Mouse (Mus musculus) heart, postnatal 4 days (tissue): ENCODE measurements around the gene Tbrg1. TPM values are rescaled to one million over a fixed set of nuclear protein-coding genes. Genes with fewer than 3 reads are reported as not detected.

Experiments
- DNase-seq: peaks from one replicate; pipeline ENCODE4 v3.0.0; 2021
- total RNA-seq, 2 experiments: library from RNA; stranded (reverse); gene quantifications; 2 replicates each; pipeline ENCODE4 v1.2.3; 2021

The Tbrg1 gene
- total RNA-seq, 2 experiments from 2014 or later: 60.8 to 61.8 TPM

DNA sequence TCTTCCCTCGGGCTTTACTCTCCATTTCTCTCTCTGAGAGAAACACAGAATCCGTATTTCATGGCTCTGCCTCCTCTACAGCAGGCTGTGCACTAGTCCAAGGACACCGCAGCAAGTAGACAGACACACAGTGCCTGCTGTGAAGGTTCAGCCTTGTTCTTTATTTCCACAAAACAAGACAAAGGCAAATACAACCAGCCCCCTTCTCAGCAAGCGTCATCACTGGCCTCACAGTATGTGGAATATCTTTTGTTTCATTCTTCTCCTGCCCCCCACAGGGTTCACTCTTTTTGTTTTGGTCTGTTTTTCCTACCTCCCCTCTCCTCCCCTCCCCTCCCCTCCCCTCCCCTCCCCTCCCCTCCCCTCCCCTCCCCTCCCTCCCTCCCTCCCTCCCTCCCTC lies 28.5 kb downstream of the Tbrg1 start:
- no peak for DNase-seq

DNA sequence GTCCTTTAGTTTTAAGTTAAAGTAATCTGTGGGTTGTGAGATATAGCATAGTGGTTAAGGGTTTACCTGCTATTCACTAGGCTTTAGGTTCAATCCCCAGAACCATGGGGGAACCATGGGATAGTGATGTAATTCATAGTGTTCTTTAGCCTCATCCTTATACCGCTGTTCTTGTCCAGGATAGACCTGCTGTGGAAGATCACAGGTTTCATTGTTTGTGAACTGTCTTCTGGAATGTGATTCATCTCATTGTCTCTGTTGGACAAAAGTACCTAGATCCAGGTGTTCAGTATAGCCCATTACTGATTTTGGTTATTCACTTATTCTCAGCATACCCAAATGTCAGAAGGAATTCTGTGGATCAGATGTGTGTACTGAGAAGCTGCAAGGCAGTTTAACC lies 29.8 kb downstream of the Tbrg1 start:
- DNase-seq: no peak

GRCm38 (mm10) chr9:37626103-37626567 lies 31.0 kb downstream of the Tbrg1 start:
- peak; percentile 29 for DNase-seq

GRCm38 (mm10) chr9:37625641-37626040 lies 31.5 kb downstream of the Tbrg1 start:
- DNase-seq: peak; percentile 29

DNA sequence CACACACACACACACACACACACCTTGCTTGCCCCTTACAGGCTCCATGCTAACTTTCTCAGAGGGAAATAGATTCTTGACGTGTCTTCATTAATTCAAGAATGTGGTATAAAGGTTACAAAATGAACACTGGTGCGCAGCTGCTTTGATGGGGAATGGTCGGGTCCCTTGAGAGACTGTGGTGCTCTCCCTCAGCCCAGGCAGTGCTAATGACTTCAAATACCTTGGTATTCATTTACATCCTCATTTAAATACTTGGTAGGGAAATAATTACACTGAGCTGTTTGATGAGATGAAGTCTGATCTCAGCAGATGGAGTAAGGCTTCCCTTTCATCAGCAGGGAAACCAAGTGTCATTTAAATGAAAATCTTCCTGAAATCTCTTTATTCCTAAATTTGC lies 32.0 kb downstream of the Tbrg1 start:
- DNase-seq: no peak

- DNase-seq: no peak
Observed at GRCm38 (mm10) chr9:37624502-37624901, 32.6 kb downstream of the Tbrg1 start.

DNA sequence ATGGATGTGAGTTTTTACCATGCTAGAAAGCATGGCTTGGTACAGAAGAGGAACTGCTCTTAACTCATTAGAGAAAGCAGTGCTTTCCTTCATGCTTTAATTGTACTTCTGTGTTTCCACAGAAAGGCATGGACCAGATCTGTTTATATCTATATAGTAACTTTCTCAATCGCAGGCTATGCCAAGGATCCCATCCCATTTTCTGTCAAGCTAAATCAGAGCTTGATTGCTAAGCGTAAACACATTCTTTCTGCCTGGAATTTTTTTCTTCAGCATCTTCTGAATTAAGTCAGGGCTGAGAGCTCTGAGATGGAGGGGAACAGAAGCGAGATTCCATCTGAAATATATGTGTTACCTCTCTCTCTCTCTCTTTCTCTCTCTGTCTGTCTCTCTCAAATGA lies 33.1 kb downstream of the Tbrg1 start:
- DNase-seq: no peak

- no peak for DNase-seq
Observed at GRCm38 (mm10) chr9:37621290-37621689, 35.8 kb downstream of the Tbrg1 start.

GRCm38 (mm10) chr9:37616770-37617169 lies 40.3 kb downstream of the Tbrg1 start:
- DNase-seq: peak; percentile 43

DNA sequence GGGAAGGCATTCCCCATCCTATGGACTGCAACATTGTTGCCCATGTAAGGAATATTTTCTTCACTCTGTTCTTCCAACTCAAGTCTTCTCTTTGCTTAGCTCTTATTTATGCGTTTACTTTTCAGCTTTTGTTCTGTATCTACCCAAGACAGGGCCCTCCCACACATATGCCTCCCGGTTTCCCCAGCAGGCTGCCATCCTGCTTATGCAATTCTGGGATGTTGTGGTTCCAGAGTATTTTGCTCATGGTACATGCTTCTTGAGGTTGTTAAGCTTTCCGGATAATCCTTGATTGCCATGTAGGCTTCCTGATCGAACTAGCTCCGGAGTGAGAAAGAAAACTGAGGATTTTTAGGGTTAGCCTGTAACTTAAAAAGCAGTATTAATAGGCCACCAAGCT lies 41.9 kb downstream of the Tbrg1 start:
- DNase-seq: no peak

DNA sequence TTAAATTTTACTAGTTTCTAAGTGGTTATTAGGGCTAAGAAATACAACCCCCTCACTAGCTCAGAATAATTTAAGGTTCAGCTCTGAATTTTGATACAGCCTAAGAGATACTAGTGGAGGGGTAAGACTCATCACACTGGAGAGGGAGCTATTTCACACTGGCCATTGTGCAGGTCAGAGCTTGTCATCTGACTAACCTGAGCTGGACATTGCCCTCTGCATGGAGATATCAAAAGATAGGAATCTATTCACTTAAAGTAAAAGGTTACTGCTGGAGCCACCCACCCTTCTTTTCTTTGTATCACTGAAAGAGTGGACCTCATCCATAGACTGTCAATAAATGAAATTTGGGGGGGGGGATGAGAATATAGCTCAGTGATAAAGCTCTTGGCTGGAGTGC lies 42.8 kb downstream of the Tbrg1 start:
- no peak for DNase-seq

GRCm38 (mm10) chr9:37613911-37614280 lies 43.2 kb downstream of the Tbrg1 start:
- no peak for DNase-seq

GRCm38 (mm10) chr9:37613182-37613910 lies 43.8 kb downstream of the Tbrg1 start, which contains the start of gene Spa17:
TSS of gene Spa17 (minus strand) at chr9:37613722.
- DNase-seq: peak; percentile 92

GRCm38 (mm10) chr9:37609558-37609957 lies 47.6 kb downstream of the Tbrg1 start:
- no peak for DNase-seq

DNA sequence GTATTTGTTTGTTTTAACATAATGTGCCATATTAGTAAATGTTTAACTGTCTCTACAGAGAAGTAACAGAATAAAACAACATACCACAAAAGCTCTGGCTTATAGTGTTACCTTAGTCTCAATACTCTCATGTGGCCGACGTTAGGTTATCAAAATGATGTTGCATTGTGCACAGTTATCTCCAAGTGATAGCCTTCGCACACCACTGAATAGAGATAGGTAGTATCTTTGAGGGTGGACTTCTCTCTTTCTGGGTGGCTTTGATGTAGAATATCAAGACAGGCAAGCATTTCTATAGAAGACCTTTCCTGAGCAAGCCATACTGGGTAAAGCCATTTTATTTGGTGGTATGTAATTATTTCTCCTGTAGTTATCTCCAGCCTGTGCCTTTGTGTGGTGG lies 52.0 kb downstream of the Tbrg1 start:
- DNase-seq: no peak

GRCm38 (mm10) chr9:37600538-37601205 lies 56.4 kb downstream of the Tbrg1 start:
- DNase-seq: no peak

Other genes with a start within 250 kb of the Tbrg1 start
- gene Robo3, start 224.1 kb downstream of the Tbrg1 start, total RNA-seq: under 1 TPM in 1 of 2 experiments, not detected in 1; 0.05 TPM
- 10 to 100 TPM; 15.2 to 20.6 TPM for gene Msantd2, start 168.0 kb downstream of the Tbrg1 start, total RNA-seq
- gene Esam, start 129.2 kb downstream of the Tbrg1 start, total RNA-seq: 10 to 100 TPM; 88.8 to 91.3 TPM
- 1 to 10 TPM; 6.4 to 7.9 TPM for gene Vsig2, start 118.1 kb downstream of the Tbrg1 start, total RNA-seq
- 1 to 10 TPM; 2.0 to 3.1 TPM for gene Nrgn, start 104.4 kb downstream of the Tbrg1 start, total RNA-seq
- gene Siae, start 101.6 kb downstream of the Tbrg1 start, total RNA-seq: 1 to 10 TPM; 6.5 to 6.6 TPM
- gene Spa17, start 43.6 kb downstream of the Tbrg1 start, total RNA-seq: 1 to 10 TPM; 2.4 to 4.5 TPM
- not detected for gene Panx3, start 11.9 kb upstream of the Tbrg1 start, total RNA-seq
- gene Olfr160, start 58.9 kb upstream of the Tbrg1 start, total RNA-seq: not detected
- not detected for gene Olfr874, start 87.8 kb upstream of the Tbrg1 start, total RNA-seq
- not detected for gene Olfr875, start 114.5 kb upstream of the Tbrg1 start, total RNA-seq
- gene Olfr876, start 145.7 kb upstream of the Tbrg1 start, total RNA-seq: not detected
- gene Olfr877, start 197.0 kb upstream of the Tbrg1 start, total RNA-seq: not detected
- not detected for gene Olfr145, start 239.4 kb upstream of the Tbrg1 start, total RNA-seq